Mouse (Mus musculus) hindbrain, postnatal 0 days (tissue): ENCODE data around the gene Sumo2. TPM values are rescaled to one million over a fixed set of nuclear protein-coding genes. Genes with fewer than 3 reads are reported as not detected.

Source experiments
- ATAC-seq: fragments of 200-750 bp; cut with Nextera tagmentation; 2 replicates; pipeline ENCODE4 v1.8.0; 2017; ENCODE audit warnings: mild to moderate bottlenecking, moderate TSS enrichment, moderate library complexity
- DNase-seq: peaks from one replicate; pipeline ENCODE4 v3.0.0-alpha.2; 2015; ENCODE audit warnings: low spot score
- H3K27ac ChIP-seq: fragments of 300-500 bp; sonication (generic); 2 replicates; pipeline ENCODE4 v1.5.1; 2014; ENCODE audit warnings: mild to moderate bottlenecking
- H3K27me3 ChIP-seq: fragments of 300-500 bp; sonication (generic); 2 replicates; pipeline ENCODE4 v1.6.1; 2014; ENCODE audit warnings: low read length, mixed read lengths; ENCODE audit not compliant: insufficient read depth
- H3K36me3 ChIP-seq: fragments of 300-500 bp; sonication (generic); 2 replicates; pipeline ENCODE4 v1.6.1; 2014; ENCODE audit warnings: low read length, mixed read lengths; ENCODE audit not compliant: insufficient read depth
- H3K4me1 ChIP-seq: fragments of 300-500 bp; sonication (generic); 2 replicates; pipeline ENCODE4 v1.6.1; 2014; ENCODE audit warnings: antibody characterized with exemption, low read length, mixed read lengths; ENCODE audit not compliant: insufficient read depth
- H3K4me2 ChIP-seq: fragments of 300-500 bp; sonication (generic); 2 replicates; pipeline ENCODE4 v1.6.1; 2014; ENCODE audit warnings: low read depth, mild to moderate bottlenecking, low read length, moderate library complexity, mixed read lengths
- H3K4me3 ChIP-seq: fragments of 300-500 bp; sonication (generic); 2 replicates; pipeline ENCODE4 v1.5.1; 2014; ENCODE audit warnings: low read length
- H3K9ac ChIP-seq: fragments of 300-500 bp; sonication (generic); replicated peaks from 2 replicates; pipeline ENCODE4 v1.6.1; 2014; ENCODE audit warnings: mild to moderate bottlenecking, low read length, moderate library complexity, mixed read lengths
- H3K9me3 ChIP-seq: fragments of 300-500 bp; sonication (generic); 2 replicates; pipeline ENCODE4 v1.6.1; 2016; ENCODE audit warnings: low read length, mixed read lengths
- CTCF ChIP-seq: IDR thresholded peaks from 2 replicates; pipeline ENCODE4 v1.5.1; 2016; ENCODE audit warnings: antibody characterized with exemption, control low read depth, low read depth
- WGBS: fragments of 180-500 bp; shearing (Covaris S2); extraction: QIAGEN DNeasy Blood & Tissue Kit; methylation state at CpG from one replicate; pipeline ENCODE4 v1.1.7; 2014; 5-methylcytosine and 5-hydroxymethylcytosine counted together
- polyA plus RNA-seq: library from polyadenylated mRNA; unstranded; fragments of >200 nt; fragmentation: Nextera tagmentation; extraction: Ambion mirVana; gene quantifications from 2 replicates; pipeline ENCODE4 v1.2.1, GENCODE M21; 2015
- total RNA-seq: library from RNA; depleted of rRNA; stranded (reverse); fragments of >200 nt; gene quantifications from 2 replicates; pipeline ENCODE4 v1.2.3, GENCODE M21; 2014

The Sumo2 gene
- total and polyA plus RNA-seq, 2 experiments from 2014 or later, result 477 to 981 TPM

DNA sequence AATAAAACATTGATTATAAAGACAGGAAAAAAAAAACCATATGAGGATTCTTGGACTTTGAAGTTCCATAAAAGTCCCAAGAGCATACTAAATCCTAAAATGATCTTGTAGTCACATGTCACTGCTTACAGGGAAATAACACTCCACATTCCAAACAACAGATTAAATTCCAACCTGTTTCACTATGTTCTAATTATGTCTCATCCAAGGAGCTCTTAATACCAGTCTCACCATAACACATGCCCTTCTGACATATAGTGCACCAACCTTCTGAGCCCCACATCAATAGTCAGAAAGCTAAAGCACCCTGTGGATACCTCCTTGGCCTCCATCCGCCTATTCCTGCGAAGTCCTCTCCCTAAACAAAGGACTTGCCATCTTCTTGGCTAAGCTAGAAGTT lies 15.9 kb downstream of the Sumo2 start:
- ATAC-seq (no peak), DNase-seq (no peak)
- Histone ChIP-seq H3K4me3 (no peak overlapping the region), H3K4me1 (no peaks in the 10 kb centered on the region), H3K9me3 (no peaks in the 10 kb centered on the region), H3K27ac (no peak overlapping the region), H3K27me3 (no peaks in the 10 kb centered on the region), H3K4me2 (no peak overlapping the region), H3K9ac (no peak overlapping the region), H3K36me3 (peaks cover 24% of the 10 kb centered on the region)
- WGBS, result 45% methylated on average over 2 of the region's 2 CpGs
- TF ChIP-seq CTCF, result no peak

DNA sequence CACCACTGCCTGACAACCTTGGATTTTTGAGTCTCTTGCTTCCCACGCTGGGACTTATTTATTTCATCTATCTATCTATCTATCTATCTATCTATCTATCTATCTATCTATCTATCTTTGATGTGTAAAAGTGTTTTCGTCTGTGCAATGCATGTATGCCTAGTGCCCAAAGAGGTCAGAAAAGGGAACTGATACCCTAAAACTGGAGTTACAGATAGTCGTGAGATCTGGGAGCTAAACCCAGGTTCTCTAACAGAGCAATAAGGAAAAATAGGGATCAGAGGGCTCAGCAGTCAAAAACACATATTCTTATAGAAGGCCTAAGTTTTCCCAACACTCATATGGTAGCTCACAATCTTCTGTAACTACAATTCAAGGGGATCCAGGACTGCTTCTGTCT lies 16.5 kb downstream of the Sumo2 start:
- Histone ChIP-seq H3K27me3 (no peaks in the 10 kb centered on the region), H3K36me3 (peaks cover 18% of the 10 kb centered on the region), H3K4me1 (no peaks in the 10 kb centered on the region), H3K27ac (no peak overlapping the region), H3K9me3 (no peaks in the 10 kb centered on the region), H3K9ac (no peak overlapping the region), H3K4me3 (no peak overlapping the region), H3K4me2 (no peak overlapping the region)
- no peak for DNase-seq
- ATAC-seq, result no peak
- 92% methylated on average over 3 of the region's 3 CpGs for WGBS
- TF ChIP-seq CTCF, result no peak

DNA sequence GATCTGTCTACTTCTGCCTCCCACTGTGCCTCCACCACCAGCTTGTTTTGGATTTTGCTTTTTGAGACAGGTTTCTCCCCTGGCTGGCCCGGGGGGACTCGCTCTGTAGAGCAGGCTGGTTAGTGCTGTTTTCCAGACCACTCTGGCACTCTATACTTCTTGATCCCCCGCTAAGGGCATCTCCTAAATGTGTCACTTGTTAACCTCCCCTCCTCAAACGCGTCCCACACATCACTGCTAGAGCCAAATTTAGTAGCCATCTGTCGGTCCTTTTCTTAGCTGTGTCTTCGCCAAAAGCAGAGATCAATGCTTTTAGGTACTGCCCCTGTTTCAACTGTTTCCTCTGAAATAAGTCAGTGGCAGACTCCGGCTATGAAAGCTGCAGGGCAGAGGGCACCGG lies 17.4 kb downstream of the Sumo2 start:
- no peak overlapping the region for H3K27ac ChIP-seq
- DNase-seq (no peak), ATAC-seq (no peak)
- H3K27me3 ChIP-seq, result no peaks in the 10 kb centered on the region
- H3K4me2 ChIP-seq, result no peak overlapping the region
- H3K4me3 ChIP-seq, result no peak overlapping the region
- no peak for TF ChIP-seq CTCF
- H3K9ac ChIP-seq, result no peak overlapping the region
- WGBS, result 62% methylated on average over 9 of the region's 9 CpGs
- H3K9me3 ChIP-seq, result no peaks in the 10 kb centered on the region
- H3K36me3 ChIP-seq, result peaks cover 11% of the 10 kb centered on the region
- no peaks in the 10 kb centered on the region for H3K4me1 ChIP-seq

DNA sequence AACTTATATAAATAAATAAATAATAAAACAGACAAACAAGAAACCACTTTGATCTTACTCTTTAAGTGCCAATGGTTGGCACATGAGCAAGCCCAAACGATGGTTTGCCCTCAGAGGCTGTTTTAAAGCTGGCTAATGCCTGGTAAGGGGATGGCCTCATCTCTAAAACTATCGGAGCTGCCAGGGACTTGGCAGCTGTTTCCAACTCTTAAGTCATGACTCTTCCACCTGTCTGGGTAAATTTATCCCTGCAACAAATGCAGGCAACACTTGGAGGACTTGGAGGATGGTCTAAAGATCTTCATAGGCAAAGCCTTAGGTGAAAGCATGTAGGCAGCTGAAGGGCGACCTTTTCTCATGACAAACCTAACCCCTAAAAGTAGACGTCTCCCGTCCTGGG lies 19.1 kb downstream of the Sumo2 start:
- H3K4me3 ChIP-seq, result no peak overlapping the region
- no peak overlapping the region for H3K9ac ChIP-seq
- H3K4me2 ChIP-seq, result no peak overlapping the region
- no peaks in the 10 kb centered on the region for H3K9me3 ChIP-seq
- 80% methylated on average over 5 of the region's 5 CpGs for WGBS
- no peak for TF ChIP-seq CTCF
- ATAC-seq, result no peak
- H3K27ac ChIP-seq, result no peak overlapping the region
- DNase-seq, result no peak
- 0 out of 2 replicates have a peak, but pooled peaks cover under 1% of the 10 kb centered on the region for H3K36me3 ChIP-seq
- H3K4me1 ChIP-seq, result no peaks in the 10 kb centered on the region
- no peaks in the 10 kb centered on the region for H3K27me3 ChIP-seq

DNA sequence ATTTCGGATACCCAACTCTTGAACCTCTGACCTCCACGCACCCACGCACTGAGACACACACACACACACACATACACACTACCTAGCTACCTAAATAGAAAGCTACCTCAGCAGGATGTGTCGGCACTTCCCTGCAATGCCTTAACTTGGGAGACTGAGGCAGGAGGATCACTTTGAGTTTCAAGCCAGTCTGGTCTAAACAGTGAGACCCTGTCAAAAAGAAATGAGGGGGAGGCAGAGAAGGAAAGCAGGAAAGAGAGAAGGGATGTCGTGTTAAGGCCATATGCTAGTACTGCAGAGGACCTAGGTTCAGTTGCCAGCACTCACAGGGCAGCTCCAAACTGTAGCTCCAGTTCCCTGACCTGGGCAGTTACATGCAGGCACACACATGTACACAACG lies 21.1 kb downstream of the Sumo2 start:
- Histone ChIP-seq H3K27ac (no peak overlapping the region), H3K36me3 (no peaks in the 10 kb centered on the region), H3K4me3 (no peak overlapping the region), H3K4me1 (peaks cover 12% of the 10 kb centered on the region), H3K9me3 (no peaks in the 10 kb centered on the region), H3K4me2 (no peak overlapping the region), H3K9ac (no peak overlapping the region), H3K27me3 (no peaks in the 10 kb centered on the region)
- no peak for DNase-seq
- ATAC-seq, result no peak
- TF ChIP-seq CTCF, result no peak
- 71% methylated on average over 6 of the region's 6 CpGs for WGBS

DNA sequence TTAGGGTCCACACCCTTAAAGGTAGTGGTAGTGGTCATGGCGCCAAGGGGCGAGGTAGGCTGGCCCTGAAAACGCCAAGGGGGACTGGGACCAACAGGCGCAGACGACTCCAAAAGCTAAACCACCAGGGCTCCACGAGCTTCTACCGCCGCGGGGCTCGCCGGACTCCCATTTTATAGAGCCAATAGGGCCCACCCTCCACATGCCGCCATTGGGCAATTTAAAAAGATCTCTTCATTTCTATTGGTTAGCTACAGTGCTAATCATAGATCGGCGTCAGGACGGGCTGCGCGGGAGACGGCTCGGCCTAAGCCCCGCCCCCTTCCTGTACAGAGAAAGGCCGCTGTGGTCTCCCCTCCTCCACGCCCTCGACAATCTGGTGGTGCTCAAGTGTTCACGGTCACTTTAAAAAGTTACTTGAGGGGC lies 21.8 kb downstream of the Sumo2 start, which contains the start of gene Jpt1:
TSS of gene Jpt1 (minus strand) at position 150 of the 426 bp plus-strand sequence.
- 0% methylated on average over 24 of the region's 24 CpGs for WGBS
- Histone ChIP-seq H3K9me3 (no peaks in the 10 kb centered on the region), H3K4me3 (peak within 1 kb of the TSS; percentile 100), H3K27ac (peak within 1 kb of the TSS; percentile 81), H3K27me3 (no peaks in the 10 kb centered on the region), H3K4me2 (peak within 1 kb of the TSS; percentile 83), H3K36me3 (no peaks in the 10 kb centered on the region), H3K9ac (peak within 1 kb of the TSS; percentile 97), H3K4me1 (peaks cover 16% of the 10 kb centered on the region)
- no peak for TF ChIP-seq CTCF
- DNase-seq, result peak; percentile 98
- peak; percentile 98 for ATAC-seq

DNA sequence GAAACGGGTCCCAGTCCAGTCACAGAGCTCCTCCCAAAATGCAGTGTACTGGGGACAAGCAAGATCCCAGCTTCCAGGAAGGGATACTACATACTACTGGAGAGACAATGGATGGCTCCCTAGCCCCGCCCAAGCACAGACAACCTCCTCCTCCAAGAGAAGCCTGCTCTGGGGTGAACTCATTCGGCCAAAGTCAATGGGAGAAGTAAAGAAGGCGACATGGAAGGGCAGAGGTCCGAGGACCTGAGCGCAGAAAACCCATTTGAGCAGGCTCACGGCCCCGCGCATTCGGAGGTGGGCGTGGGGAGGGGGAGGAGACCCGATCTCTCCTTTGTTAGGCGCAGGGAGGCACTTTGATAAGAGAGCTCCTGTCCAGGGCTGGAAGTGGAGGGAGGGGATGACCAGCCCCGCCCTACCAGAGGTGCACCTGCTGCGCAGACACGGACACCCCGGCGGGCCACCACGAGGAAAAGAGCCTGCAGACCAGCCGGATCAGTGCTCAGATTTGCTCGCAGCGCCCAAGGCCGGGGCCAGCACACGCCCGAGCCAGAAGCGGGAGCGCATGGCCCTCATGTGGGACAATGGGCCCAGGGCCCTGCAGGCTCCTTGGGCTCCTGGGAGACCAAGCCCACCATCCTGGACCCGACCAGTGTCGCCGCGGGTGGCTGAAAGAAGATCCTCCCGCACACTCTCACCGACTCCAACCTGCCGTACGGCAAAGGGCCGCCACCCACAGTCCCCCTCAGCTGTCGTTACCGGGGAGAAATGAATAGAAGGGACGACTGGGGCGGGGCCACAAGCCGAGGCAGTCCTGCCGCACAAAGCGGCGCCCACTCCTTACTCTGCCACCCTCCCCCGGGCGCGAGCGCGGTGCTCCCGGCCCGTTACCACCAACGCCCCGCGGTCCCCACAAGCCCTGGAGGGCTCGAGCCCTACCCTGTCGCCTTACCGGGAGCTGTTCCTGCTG lies 22.5 kb downstream of the Sumo2 start:
- peak overlapping the region; percentile 81 for H3K27ac ChIP-seq
- H3K9me3 ChIP-seq, result no peaks in the 10 kb centered on the region
- DNase-seq, result peak; percentile 64
- H3K4me2 ChIP-seq, result peak overlapping the region; percentile 83
- no peak for TF ChIP-seq CTCF
- under 1% methylated on average over 57 of the region's 57 CpGs for WGBS
- H3K27me3 ChIP-seq, result no peaks in the 10 kb centered on the region
- H3K4me1 ChIP-seq, result peaks cover 16% of the 10 kb centered on the region
- peak; percentile 64 for ATAC-seq
- H3K36me3 ChIP-seq, result no peaks in the 10 kb centered on the region
- peak overlapping the region; percentile 97 for H3K9ac ChIP-seq
- H3K4me3 ChIP-seq, result peak overlapping the region; percentile 100
